Mouse (Mus musculus) ES-E14 (cell line): ENCODE data around the gene Rab37. TPM values are rescaled to one million over a fixed set of nuclear protein-coding genes. Genes with fewer than 3 reads are reported as not detected.

Experiments used
- DNase-seq: peaks from one replicate; pipeline ENCODE4 v3.0.0-alpha.2; 2013; ENCODE audit warnings: low read depth, low spot score
- H3K27ac ChIP-seq: 2 replicates; pipeline ENCODE4 v1.5.1; 2012; ENCODE audit warnings: low read depth, mild to moderate bottlenecking, low read length, moderate library complexity, mixed read lengths; ENCODE audit not compliant: poor library complexity, insufficient read depth, severe bottlenecking
- H3K36me3 ChIP-seq: 2 replicates; pipeline ENCODE4 v1.6.1; 2012; ENCODE audit warnings: mild to moderate bottlenecking, low read length, moderate library complexity, mixed read lengths; ENCODE audit not compliant: control insufficient read depth, poor library complexity, insufficient read depth, severe bottlenecking
- H3K4me1 ChIP-seq, 2 experiments: fragments of 150-350 bp in 1 of 2; sonication (generic) in 1 of 2; 2 replicates each; pipeline ENCODE4 v1.6.1; 2012; ENCODE audit warnings: low read length in 2 of 2, mild to moderate bottlenecking in 1 of 2, mixed read lengths in 1 of 2; ENCODE audit not compliant: control insufficient read depth in 2 of 2, insufficient read depth in 2 of 2, poor library complexity in 1 of 2
- H3K4me3 ChIP-seq, 2 experiments: fragments of 150-350 bp in 1 of 2; sonication (generic) in 1 of 2; 2 replicates each; pipeline ENCODE4 v1.5.1; 2012; ENCODE audit warnings: low read length in 2 of 2, low read depth in 1 of 2, mild to moderate bottlenecking in 1 of 2, mixed read lengths in 1 of 2; ENCODE audit not compliant: insufficient read depth in 1 of 2, poor library complexity in 1 of 2, severe bottlenecking in 1 of 2
- H3K9ac ChIP-seq: 2 replicates; pipeline ENCODE4 v1.6.1; 2012; ENCODE audit warnings: low read depth, mild to moderate bottlenecking, low read length, mixed read lengths; ENCODE audit not compliant: poor library complexity, insufficient read depth, severe bottlenecking
- H3K9me3 ChIP-seq: fragments of 150-350 bp; sonication (generic); 2 replicates; pipeline ENCODE4 v1.6.1; 2012; ENCODE audit warnings: low read depth, mild to moderate bottlenecking, low read length; ENCODE audit not compliant: control insufficient read depth, insufficient read depth
- CHD2 ChIP-seq: IDR thresholded peaks from 2 replicates; pipeline ENCODE4 v1.6.1; 2014; ENCODE audit warnings: mild to moderate bottlenecking, low read depth, low read length, inconsistent platforms
- HCFC1 ChIP-seq: IDR thresholded peaks from 2 replicates; pipeline ENCODE4 v1.6.1; 2012; ENCODE audit warnings: low read length, inconsistent platforms, borderline replicate concordance; ENCODE audit not compliant: insufficient read depth
- MAFK ChIP-seq: IDR thresholded peaks from 2 replicates; pipeline ENCODE4 v1.6.1; 2014; ENCODE audit warnings: mild to moderate bottlenecking, low read depth, low read length, inconsistent platforms; ENCODE audit not compliant: insufficient read depth
- ZC3H11A ChIP-seq: IDR thresholded peaks from 2 replicates; pipeline ENCODE4 v1.6.1; 2012; ENCODE audit warnings: low read depth, mild to moderate bottlenecking, inconsistent platforms, low read length, borderline replicate concordance
- ZNF384 ChIP-seq: IDR thresholded peaks from 2 replicates; pipeline ENCODE4 v1.6.1; 2012; ENCODE audit warnings: low read depth, low read length, inconsistent platforms
- in situ Hi-C, 2 experiments: fragments of 600-800 bp; cut with MboI; formaldehyde crosslinking; loops; one replicate each; pipeline ENCODE4 v1.15.1; 2025; ENCODE audit warnings: low sequenced_read_pairs in 2 of 2, inconsistent platforms in 1 of 2; ENCODE audit not compliant: unreplicated experiment in 2 of 2
- total RNA-seq: library from RNA; depleted of rRNA; stranded (reverse); fragments of 300-350 nt; gene quantifications from 2 replicates; pipeline ENCODE4 v1.2.3, GENCODE M21; 2012

Gene Rab37
- total RNA-seq, 1 experiment, result 0.67 TPM

GRCm38 (mm10) chr11:115162205-115162601, 71.0 kb downstream of the Rab37 start:
- Histone ChIP-seq H3K36me3 (peaks cover 7% of the 10 kb centered on the region; the same call in 1 of the 2 replicates), H3K4me1 (peaks cover 6 to 23% of the 10 kb centered on the region in 2 experiments; a peak in 2 of 4 replicates), H3K27ac (no peak overlapping the region), H3K9me3 (no peaks in the 10 kb centered on the region), H3K4me3 (0 out of 4 replicates have a peak overlapping the region, but pooled peaks of 1 of the 2 experiments have one; percentile 82), H3K9ac (peak overlapping the region; percentile 37; the same call in 1 of the 2 replicates)
- in situ Hi-C loops, result no loop called here
- no peak for DNase-seq
- TF ChIP-seq ZNF384 (no peak), HCFC1 (no peak), MAFK (no peak), ZC3H11A (no peak), CHD2 (no peak)

- H3K4me3 ChIP-seq, result peak within 1 kb of the TSS; percentile 82 to 87
- in situ Hi-C loops, result no loop called here
- H3K9me3 ChIP-seq, result no peaks in the 10 kb centered on the region
- H3K9ac ChIP-seq, result peak within 1 kb of the TSS; percentile 82
- H3K36me3 ChIP-seq, result peaks cover 12% of the 10 kb centered on the region; the same call in 1 of the 2 replicates
- H3K27ac ChIP-seq, result peak within 1 kb of the TSS; percentile 46
- DNase-seq, result peak; percentile 99
- H3K4me1 ChIP-seq, result peaks cover 6 to 21% of the 10 kb centered on the region in 2 experiments; a peak in 2 of 4 replicates
- TF ChIP-seq ZC3H11A, result no peak
- no peak for TF ChIP-seq ZNF384
- no peak for TF ChIP-seq CHD2
- no peak for TF ChIP-seq HCFC1
- TF ChIP-seq MAFK, result no peak
These were observed 71.7 kb downstream of the Rab37 start, which contains the start of gene Slc9a3r1 for GRCm38 (mm10) chr11:115162832-115163480. Gene Slc9a3r1, plus strand, starts transcription at chr11:115163341.

GRCm38 (mm10) chr11:115163568-115164150, 72.4 kb downstream of the Rab37 start:
- H3K9ac ChIP-seq, result peak overlapping the region; percentile 82
- in situ Hi-C loops, result no loop called here
- peaks cover 6 to 21% of the 10 kb centered on the region in 2 experiments; a peak in 2 of 4 replicates for H3K4me1 ChIP-seq
- H3K4me3 ChIP-seq, result peak overlapping the region; percentile 82 to 87
- DNase-seq, result no peak
- peaks cover 15% of the 10 kb centered on the region; the same call in 1 of the 2 replicates for H3K36me3 ChIP-seq
- H3K9me3 ChIP-seq, result no peaks in the 10 kb centered on the region
- TF ChIP-seq ZC3H11A (no peak), HCFC1 (no peak), MAFK (no peak), ZNF384 (no peak), CHD2 (no peak)
- H3K27ac ChIP-seq, result no peak overlapping the region

GRCm38 (mm10) chr11:115164341-115164975, 73.2 kb downstream of the Rab37 start:
- Histone ChIP-seq H3K4me1 (peaks cover 6 to 21% of the 10 kb centered on the region in 2 experiments; a peak in 2 of 4 replicates), H3K9ac (peak overlapping the region; percentile 82), H3K27ac (no peak overlapping the region), H3K4me3 (peak overlapping the region; percentile 82 to 87), H3K9me3 (no peaks in the 10 kb centered on the region), H3K36me3 (peaks cover 19% of the 10 kb centered on the region; the same call in 1 of the 2 replicates)
- in situ Hi-C loops, result no loop called here
- TF ChIP-seq ZNF384, result no peak
- TF ChIP-seq ZC3H11A, result no peak
- TF ChIP-seq HCFC1, result no peak
- no peak for TF ChIP-seq MAFK
- no peak for TF ChIP-seq CHD2
- no peak for DNase-seq
